Mouse (Mus musculus) stomach, postnatal 0 days (tissue): ENCODE measurements around the gene 5730596B20Rik. TPM values are rescaled to one million over a fixed set of nuclear protein-coding genes. Genes with fewer than 3 reads are reported as not detected.

Experiments
- ATAC-seq: fragments of 200-750 bp; cut with Nextera tagmentation; 2 replicates; pipeline ENCODE4 v1.8.0; 2017; ENCODE audit not compliant: low FRiP score, low TSS enrichment
- DNase-seq: peaks from one replicate; pipeline ENCODE4 v3.0.0-alpha.2; 2016; ENCODE audit warnings: low spot score
- H3K27ac ChIP-seq: fragments of 300-500 bp; sonication (generic); replicated peaks from 2 replicates; pipeline ENCODE4 v1.5.1; 2014; ENCODE audit warnings: mild to moderate bottlenecking, control low read depth
- H3K27me3 ChIP-seq: fragments of 300-500 bp; sonication (generic); 2 replicates; pipeline ENCODE4 v1.6.1; 2014; ENCODE audit warnings: low read length; ENCODE audit not compliant: control insufficient read depth, insufficient read depth
- H3K36me3 ChIP-seq: fragments of 300-500 bp; sonication (generic); 2 replicates; pipeline ENCODE4 v1.6.1; 2014; ENCODE audit warnings: low read length, mixed read lengths; ENCODE audit not compliant: control insufficient read depth, insufficient read depth
- H3K4me1 ChIP-seq: fragments of 300-500 bp; sonication (generic); replicated peaks from 2 replicates; pipeline ENCODE4 v1.6.1; 2014; ENCODE audit warnings: antibody characterized with exemption; ENCODE audit not compliant: control insufficient read depth, insufficient read depth
- H3K4me2 ChIP-seq: fragments of 300-500 bp; sonication (generic); replicated peaks from 2 replicates; pipeline ENCODE4 v1.6.1; 2014; ENCODE audit warnings: low read depth, mild to moderate bottlenecking, control low read depth, moderate library complexity
- H3K4me3 ChIP-seq: fragments of 300-500 bp; sonication (generic); 2 replicates; pipeline ENCODE4 v1.5.1; 2014; ENCODE audit warnings: low read depth, low read length, control low read depth
- H3K9ac ChIP-seq: fragments of 300-500 bp; sonication (generic); 2 replicates; pipeline ENCODE4 v1.6.1; 2014; ENCODE audit warnings: mild to moderate bottlenecking, low read length, control low read depth, mixed read lengths
- H3K9me3 ChIP-seq: fragments of 300-500 bp; sonication (generic); 2 replicates; pipeline ENCODE4 v1.6.1; 2016; ENCODE audit warnings: low read length; ENCODE audit not compliant: control insufficient read depth
- CTCF ChIP-seq: IDR thresholded peaks from 2 replicates; pipeline ENCODE4 v1.5.1; 2016; ENCODE audit warnings: antibody characterized with exemption, low read depth, mild to moderate bottlenecking, moderate library complexity
- EP300 ChIP-seq: optimal IDR thresholded peaks from 2 replicates; pipeline ENCODE3; 2016; ENCODE audit warnings: antibody characterized with exemption
- WGBS: fragments of 180-500 bp; shearing (Covaris S2); extraction: QIAGEN DNeasy Blood & Tissue Kit; methylation state at CpG from one replicate; pipeline ENCODE4 v1.1.7; 2014; 5-methylcytosine and 5-hydroxymethylcytosine counted together
- polyA plus RNA-seq: library from polyadenylated mRNA; unstranded; fragments of >200 nt; fragmentation: Nextera tagmentation; extraction: Ambion mirVana; gene quantifications from 2 replicates; pipeline ENCODE4 v1.2.1, GENCODE M21; 2015

The 5730596B20Rik gene
- polyA plus RNA-seq, 1 experiment from 2014 or later, result 0.90 TPM

DNA sequence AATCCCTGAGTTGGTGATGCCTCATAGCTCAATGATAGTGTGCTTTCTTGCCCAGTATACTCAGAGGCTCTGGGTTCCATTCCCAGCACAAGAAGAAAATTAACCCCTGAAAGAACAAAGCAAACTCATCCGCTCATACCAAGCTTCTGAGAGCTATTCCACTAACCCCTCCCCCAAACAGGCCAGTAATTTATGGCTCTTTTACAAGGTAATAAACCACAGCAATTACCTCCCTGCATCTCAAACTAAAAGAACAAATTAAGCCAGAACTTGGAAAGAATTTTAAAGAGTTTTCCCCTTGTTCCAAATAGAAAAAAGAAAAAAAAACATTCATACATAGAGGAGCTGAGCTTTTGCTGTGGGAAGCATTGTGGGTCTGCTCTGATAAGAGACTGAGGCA lies 5.5 kb downstream of the 5730596B20Rik start:
- 0 out of 2 replicates have a peak overlapping the region, but pooled peaks have one; percentile 5 for H3K4me2 ChIP-seq
- no peak overlapping the region for H3K4me3 ChIP-seq
- ATAC-seq (no peak), DNase-seq (no peak)
- TF ChIP-seq EP300, result no peak
- TF ChIP-seq CTCF, result no peak
- peaks cover 3% of the 10 kb centered on the region; the same call in 1 of the 2 replicates for H3K4me1 ChIP-seq
- peaks cover 2% of the 10 kb centered on the region; the same call in 1 of the 2 replicates for H3K27me3 ChIP-seq
- peak overlapping the region; percentile 75 for H3K27ac ChIP-seq
- WGBS, result 41% methylated on average over 1 of the region's 1 CpGs
- no peak overlapping the region for H3K9ac ChIP-seq
- no peaks in the 10 kb centered on the region for H3K36me3 ChIP-seq
- no peaks in the 10 kb centered on the region for H3K9me3 ChIP-seq

DNA sequence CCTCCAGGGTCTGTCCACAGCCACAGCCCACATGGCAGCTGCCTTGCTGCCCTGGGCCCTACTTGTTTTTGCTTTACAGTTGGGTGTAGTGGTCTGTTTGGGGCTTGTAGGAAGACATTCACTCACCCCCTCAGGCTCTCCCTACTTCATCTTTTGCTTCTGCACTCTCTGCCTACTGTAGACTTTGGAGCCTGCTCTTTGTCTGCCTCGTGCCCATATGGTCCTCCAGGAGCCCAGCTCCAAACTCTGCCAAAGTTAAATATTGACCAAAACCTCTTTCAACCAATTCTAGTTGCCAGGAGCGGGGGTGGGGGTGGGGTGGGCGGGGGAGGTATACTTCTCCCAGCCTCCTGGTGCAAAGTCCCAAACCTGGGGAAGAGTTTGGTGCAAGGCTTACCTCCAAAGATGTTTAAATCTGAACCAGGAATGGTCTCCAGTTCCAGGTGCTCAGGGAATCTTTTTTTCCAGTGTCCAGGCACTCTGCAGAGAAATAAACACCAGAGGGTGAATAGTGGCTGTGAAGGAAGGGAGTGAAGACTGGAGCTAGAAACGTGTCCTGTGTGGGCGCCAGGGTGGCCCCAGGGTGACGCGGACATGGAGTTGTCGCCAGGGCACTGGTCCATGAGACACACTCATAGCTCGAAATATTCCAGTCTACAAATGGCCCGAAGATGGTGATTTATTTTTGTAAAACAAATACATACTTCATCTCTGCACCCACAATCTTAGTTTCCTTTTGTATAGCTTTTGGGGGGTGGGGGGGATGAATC lies 6.2 kb downstream of the 5730596B20Rik start:
- H3K4me3 ChIP-seq, result no peak overlapping the region
- no peak overlapping the region for H3K9ac ChIP-seq
- DNase-seq (no peak), ATAC-seq (no peak)
- peaks cover 3% of the 10 kb centered on the region; the same call in 1 of the 2 replicates for H3K4me1 ChIP-seq
- WGBS, result 20% methylated on average over 10 of the region's 10 CpGs
- peak overlapping the region; percentile 23; the same call in 1 of the 2 replicates for H3K4me2 ChIP-seq
- H3K27ac ChIP-seq, result peak overlapping the region; percentile 75
- TF ChIP-seq CTCF, result no peak
- no peak for TF ChIP-seq EP300
- peaks cover 2% of the 10 kb centered on the region; the same call in 1 of the 2 replicates for H3K27me3 ChIP-seq
- H3K36me3 ChIP-seq, result no peaks in the 10 kb centered on the region
- H3K9me3 ChIP-seq, result no peaks in the 10 kb centered on the region

GRCm38 (mm10) chr6:52184668-52185067 lies 7.4 kb downstream of the 5730596B20Rik start:
- ATAC-seq (no peak), DNase-seq (no peak)
- peak overlapping the region; percentile 17; the same call in 1 of the 2 replicates for H3K4me3 ChIP-seq
- H3K4me1 ChIP-seq, result peaks cover 3% of the 10 kb centered on the region; the same call in 1 of the 2 replicates
- H3K27ac ChIP-seq, result peak overlapping the region; percentile 61
- WGBS, result 27% methylated on average over 6 of the region's 6 CpGs
- H3K4me2 ChIP-seq, result peak overlapping the region; percentile 34
- H3K27me3 ChIP-seq, result peaks cover 2% of the 10 kb centered on the region; the same call in 1 of the 2 replicates
- TF ChIP-seq EP300 (no peak), CTCF (no peak)
- no peaks in the 10 kb centered on the region for H3K36me3 ChIP-seq
- H3K9ac ChIP-seq, result no peak overlapping the region
- H3K9me3 ChIP-seq, result no peaks in the 10 kb centered on the region

DNA sequence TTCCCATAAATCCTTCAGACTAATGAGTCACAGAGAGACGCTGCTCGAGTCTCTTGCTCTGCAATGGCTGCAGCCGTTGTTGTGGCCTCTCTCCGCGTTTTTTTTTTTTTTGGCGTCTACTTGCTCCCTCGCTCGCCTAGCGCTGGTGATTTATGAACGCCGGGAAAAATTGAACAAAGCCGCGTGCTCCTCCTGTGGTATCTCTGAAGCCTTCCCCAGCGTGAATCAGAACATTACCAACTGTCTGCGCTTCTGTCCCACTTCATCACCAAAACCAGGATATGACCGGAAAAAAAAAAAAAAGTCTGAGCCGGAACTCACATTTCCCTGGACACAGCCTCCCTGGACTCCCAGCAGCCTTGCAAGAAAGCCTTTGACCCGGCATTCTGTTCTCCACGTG lies 7.9 kb downstream of the 5730596B20Rik start:
- Histone ChIP-seq H3K27ac (0 out of 2 replicates have a peak overlapping the region, but pooled peaks have one; percentile 35), H3K4me3 (0 out of 2 replicates have a peak overlapping the region, but pooled peaks have one; percentile 17), H3K9me3 (no peaks in the 10 kb centered on the region), H3K4me2 (peak overlapping the region; percentile 34; the same call in 1 of the 2 replicates), H3K9ac (peak overlapping the region; percentile 18; the same call in 1 of the 2 replicates), H3K27me3 (peaks cover 2% of the 10 kb centered on the region; the same call in 1 of the 2 replicates), H3K4me1 (peaks cover 3% of the 10 kb centered on the region; the same call in 1 of the 2 replicates), H3K36me3 (no peaks in the 10 kb centered on the region)
- TF ChIP-seq EP300, result no peak
- TF ChIP-seq CTCF, result no peak
- ATAC-seq (no peak), DNase-seq (no peak)
- WGBS, result 3% methylated on average over 19 of the region's 19 CpGs

DNA sequence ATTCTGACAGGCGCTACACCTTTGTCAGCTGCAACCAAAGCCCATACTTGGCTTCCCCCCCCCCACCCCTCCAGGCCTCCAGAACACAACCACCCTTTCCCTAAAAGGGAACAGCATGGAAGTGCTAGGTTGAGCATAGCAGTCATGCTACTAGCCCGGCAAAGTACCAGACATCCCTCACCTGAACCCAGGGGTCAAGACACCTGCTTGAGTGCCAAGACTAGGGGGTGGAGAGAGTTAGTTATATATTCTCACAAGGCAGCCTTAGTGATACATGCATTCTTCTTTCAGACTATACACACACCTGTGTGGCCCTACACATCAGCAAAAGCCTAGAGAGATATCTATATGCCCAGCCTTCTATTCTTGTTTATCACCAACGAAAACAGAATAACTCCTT lies 8.5 kb downstream of the 5730596B20Rik start:
- no peaks in the 10 kb centered on the region for H3K36me3 ChIP-seq
- H3K27ac ChIP-seq, result no peak overlapping the region
- DNase-seq (no peak), ATAC-seq (no peak)
- TF ChIP-seq EP300 (no peak), CTCF (no peak)
- no peak overlapping the region for H3K9ac ChIP-seq
- H3K4me1 ChIP-seq, result peaks cover 3% of the 10 kb centered on the region; the same call in 1 of the 2 replicates
- H3K4me2 ChIP-seq, result peak overlapping the region; percentile 1; the same call in 1 of the 2 replicates
- peaks cover 2% of the 10 kb centered on the region; the same call in 1 of the 2 replicates for H3K27me3 ChIP-seq
- 45% methylated on average over 3 of the region's 3 CpGs for WGBS
- no peak overlapping the region for H3K4me3 ChIP-seq
- H3K9me3 ChIP-seq, result no peaks in the 10 kb centered on the region

GRCm38 (mm10) chr6:52186500-52186899 lies 9.2 kb downstream of the 5730596B20Rik start:
- H3K9me3 ChIP-seq, result no peaks in the 10 kb centered on the region
- no peak overlapping the region for H3K4me2 ChIP-seq
- H3K27ac ChIP-seq, result no peak overlapping the region
- H3K4me1 ChIP-seq, result peaks cover 3% of the 10 kb centered on the region; the same call in 1 of the 2 replicates
- H3K27me3 ChIP-seq, result peaks cover 2% of the 10 kb centered on the region; the same call in 1 of the 2 replicates
- H3K36me3 ChIP-seq, result no peaks in the 10 kb centered on the region
- DNase-seq (no peak), ATAC-seq (no peak)
- no peak overlapping the region for H3K4me3 ChIP-seq
- TF ChIP-seq EP300 (no peak), CTCF (peak; percentile 60)
- H3K9ac ChIP-seq, result no peak overlapping the region
- 67% methylated on average over 1 of the region's 1 CpGs for WGBS
